Mouse (Mus musculus) left cerebral cortex, postnatal 25 days (tissue): ENCODE measurements around the gene Shisa5. TPM values are rescaled to one million over a fixed set of nuclear protein-coding genes. Genes with fewer than 3 reads are reported as not detected.

ENCODE experiments used
- DNase-seq, 2 experiments: peaks; one replicate each; pipeline ENCODE4 v3.0.0; 2022; ENCODE audit warnings: low spot score in 2 of 2, mixed read lengths in 1 of 2
- intact Hi-C: fragments of 180-260 bp; cut with DNase I; formaldehyde crosslinking; loops from one replicate; pipeline ENCODE4 v1.15.1; 2025
- total RNA-seq, 2 experiments: library from RNA; stranded (reverse); gene quantifications; 2 replicates each; pipeline ENCODE4 v1.2.3; 2021

Shisa5 gene
- total RNA-seq, 2 experiments from 2014 or later = 66.3 to 77.4 TPM

DNA sequence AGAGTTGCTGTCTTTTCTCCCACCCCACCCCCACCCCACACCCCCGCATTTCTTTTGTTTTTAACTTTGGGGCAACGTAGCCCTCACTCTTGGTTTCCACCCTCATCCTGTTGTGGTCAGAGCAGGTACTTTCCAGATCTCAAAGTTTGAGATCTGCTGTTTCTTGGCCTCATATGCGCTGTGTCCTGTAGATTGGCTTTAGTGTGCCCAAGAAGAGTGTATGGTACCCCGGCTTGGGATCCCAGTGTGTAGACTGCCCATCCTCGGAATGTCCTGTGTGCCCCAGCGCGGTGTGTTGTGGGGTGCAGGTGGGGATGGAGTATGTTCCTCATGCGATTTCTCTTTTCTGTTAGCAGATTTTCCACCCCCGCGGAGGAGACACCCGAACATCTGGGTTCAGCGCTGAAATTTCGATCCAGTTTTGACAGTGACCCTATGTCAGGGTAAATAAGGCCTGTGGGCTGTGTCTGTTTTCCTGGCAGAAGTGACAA, 12.7 kb downstream of the Shisa5 start:
- DNase-seq = no peak
- intact Hi-C loops = no loop called here

DNA sequence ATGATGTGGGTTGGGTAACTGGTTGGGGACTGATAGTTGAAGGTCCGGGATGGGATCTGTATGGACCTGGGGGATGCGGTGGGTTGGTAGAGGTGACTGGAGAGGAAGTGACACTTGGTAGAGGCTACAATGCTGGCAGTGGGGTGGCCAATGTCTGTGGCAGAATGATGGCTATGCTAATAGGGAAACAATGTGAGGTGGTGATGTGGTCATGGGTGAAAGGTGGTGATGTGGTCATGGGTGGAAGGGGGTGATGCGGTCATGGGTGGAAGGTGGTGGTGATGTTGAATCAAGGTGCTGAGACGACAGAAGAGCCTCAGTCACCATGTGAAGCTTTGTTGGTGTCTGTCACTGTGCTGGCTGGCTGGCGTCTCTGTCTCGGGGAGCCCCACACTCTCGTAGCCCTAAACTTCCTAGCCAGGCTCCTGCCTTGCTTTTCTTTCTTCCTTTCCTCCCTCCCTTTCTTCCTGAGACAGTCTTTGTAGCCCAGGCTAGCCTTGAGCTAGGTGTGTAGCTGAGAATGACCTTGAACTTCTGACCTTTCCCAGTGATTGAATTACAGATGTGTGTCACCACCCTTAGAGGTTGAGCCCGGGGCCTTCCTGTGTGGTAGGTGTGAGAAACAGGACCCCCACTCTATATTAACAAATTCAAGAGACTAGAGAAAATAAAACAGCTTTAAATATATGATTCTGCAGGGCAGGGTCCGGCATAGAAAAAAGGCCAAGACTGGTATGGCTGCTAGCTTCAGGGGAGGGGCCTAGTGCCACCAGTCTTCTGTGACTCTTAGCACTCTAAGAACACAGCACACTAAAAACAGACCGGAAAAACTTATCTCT, 13.5 kb downstream of the Shisa5 start:
- no peak for DNase-seq
- intact Hi-C loops = no loop called here

DNA sequence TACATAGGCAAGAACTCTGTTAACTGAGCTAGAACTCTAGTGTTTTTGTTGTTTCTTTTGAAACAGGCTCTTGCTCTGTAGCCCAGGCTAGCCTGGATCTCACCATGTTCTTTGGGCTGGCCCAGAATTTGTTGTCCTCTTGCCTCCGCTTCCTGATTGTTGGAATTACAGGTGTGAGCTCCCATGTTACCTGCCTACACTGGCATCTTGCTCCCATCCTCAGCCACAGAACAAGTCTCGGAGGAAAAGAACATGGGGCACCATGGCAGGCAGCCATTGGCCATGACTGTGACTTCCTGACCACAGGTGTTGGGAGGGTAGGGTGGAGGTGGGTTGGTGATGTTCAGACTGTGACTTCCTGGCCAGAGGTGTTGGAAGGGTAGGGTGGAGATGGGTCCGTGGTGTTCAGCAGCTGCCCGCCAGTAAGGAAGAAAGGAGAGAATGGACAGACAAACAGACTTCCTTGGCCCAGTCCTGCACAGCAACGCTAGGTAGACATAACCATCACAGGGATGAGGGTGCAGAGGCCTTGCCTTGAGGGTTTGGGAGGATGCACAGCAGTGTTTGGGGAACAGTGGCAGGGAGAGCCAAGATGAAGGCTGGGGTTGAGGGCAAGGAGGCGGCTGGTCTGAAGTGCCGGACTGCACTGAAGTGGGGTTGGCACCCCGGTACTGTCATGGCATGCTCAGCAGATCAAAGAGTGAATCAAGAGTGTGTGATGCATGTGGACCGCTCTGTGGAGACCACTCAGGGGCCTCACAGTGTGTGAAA, 14.3 kb downstream of the Shisa5 start:
- intact Hi-C loops = no loop called here
- no peak for DNase-seq

DNA sequence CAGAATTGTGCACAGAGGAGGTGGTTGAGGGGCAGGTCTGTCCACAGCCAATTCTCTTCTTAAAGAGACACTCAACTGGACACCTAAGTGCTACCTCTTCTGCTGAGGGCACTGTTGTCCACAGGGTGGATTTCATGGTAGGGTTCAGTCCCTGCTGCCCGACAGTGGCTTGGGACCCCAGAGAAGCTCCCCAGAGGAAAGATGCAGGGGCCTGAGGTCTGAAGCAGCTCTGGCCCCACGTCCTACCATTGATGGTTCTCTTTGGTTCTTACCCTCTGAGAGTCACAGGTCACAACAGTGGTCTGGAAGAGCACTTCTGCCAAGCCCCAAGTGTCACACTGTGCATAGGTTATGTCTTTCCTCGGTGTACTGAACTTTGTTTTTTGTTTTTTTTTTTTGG, 15.0 kb downstream of the Shisa5 start:
- no peak for DNase-seq
- intact Hi-C loops = no loop called here

DNA sequence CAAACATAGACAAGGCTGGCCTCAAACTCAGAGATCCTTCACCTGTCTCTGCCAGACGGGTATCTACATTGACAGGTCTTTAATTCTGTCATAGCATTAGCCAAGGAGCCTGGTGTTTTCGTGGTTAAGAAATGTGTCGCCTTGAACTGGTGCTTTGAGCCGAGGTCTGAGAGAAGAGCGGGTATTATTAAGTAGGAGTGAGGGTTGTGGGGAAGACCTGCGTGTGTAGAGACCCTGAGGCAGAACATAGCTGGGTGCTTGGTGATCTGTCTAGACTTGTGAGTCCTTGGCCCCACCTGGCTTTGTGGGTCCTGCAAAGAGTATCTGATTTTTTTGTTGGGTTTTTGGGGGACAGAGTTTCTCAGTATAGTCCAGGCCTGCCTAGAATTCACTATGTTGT, 15.5 kb downstream of the Shisa5 start:
- intact Hi-C loops = no loop called here
- DNase-seq = no peak

DNA sequence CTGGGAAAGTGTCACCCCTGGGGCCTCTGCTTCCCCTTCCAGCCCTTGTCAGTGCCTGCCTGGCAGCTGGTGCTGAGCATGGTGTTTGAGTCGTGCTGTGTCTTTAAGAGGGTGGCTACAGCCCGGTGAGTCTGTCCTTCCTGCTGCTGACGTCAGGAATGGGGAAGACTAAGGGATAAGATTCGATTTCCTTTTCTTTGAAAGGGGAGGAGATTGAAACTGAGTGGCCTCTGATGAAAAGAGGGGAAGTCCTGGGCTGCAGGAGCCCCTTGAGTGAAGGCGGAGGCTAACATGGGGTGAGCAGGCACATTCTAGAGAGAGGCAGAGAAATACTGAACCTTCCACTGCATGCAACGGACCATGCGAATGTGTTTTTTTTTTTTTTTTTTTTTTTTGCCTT, 16.3 kb downstream of the Shisa5 start:
- intact Hi-C loops = no loop called here

DNA sequence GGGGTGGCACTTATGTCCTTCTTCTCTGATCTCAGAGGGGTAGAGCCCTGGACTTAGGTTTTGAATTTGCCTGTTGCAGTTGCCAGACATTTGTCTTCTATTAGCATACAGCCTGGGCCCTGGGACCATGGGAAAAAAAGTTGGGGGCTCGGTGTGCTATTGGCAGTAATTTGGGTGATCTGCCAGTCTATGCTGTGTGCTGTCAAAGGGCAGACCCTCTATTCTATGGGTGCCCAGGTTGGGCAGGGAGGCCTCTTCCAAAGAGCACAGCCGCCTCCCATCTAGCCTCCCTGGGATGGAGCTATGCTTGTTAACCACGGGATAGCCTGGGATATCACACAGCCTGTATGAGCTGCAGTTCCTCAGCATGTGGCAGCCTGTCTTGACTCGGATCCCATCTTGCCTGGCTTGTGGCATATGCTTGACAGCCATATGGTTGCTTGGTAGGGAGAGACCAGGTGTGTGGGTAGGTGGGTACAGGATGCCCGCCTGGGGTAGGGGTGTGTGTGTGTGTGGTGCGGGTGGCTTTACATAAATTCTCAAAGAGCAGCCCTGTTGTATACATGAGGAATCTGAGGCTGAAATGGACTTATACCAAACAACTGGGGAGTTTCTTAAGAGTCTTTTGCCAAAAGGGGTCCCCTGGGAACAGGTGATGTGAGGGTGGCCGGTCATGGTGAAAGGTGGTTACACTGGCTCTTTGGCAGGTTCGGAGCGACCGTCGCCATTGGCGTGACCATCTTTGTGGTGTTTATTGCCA, 17.1 kb downstream of the Shisa5 start:
- DNase-seq = peak in 1 of 2 experiments; percentile 43
- intact Hi-C loops = no loop called here

More for the DNA sequence above, 16.3 kb downstream of the Shisa5 start:
- peak; percentile 79 to 93 for DNase-seq

DNA sequence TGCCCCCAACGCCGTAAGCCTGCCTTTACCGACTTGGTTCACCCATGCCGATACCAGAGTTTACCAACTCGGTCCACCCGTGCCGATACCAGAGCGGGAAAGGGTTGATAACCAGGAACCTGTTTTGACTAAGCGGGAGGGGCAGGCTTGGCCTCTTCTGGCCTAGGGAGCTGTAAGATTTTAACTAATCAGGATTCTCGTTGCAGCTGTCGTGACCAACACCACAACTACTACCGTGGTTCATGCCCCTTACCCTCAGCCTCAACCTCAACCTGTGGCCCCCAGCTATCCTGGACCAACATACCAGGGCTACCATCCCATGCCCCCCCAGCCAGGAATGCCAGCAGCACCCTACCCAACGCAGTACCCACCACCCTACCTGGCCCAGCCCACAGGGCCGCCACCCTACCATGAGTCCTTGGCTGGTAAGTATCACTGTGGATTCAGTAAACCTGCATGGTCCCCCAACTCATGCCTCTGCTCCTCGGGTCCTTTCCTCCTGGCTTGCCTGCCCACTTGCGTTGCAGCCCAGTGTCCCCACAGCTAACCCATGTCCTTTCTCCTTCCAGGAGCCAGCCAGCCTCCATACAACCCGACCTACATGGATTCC, 17.8 kb downstream of the Shisa5 start:
- intact Hi-C loops = no loop called here
- no peak for DNase-seq

DNA sequence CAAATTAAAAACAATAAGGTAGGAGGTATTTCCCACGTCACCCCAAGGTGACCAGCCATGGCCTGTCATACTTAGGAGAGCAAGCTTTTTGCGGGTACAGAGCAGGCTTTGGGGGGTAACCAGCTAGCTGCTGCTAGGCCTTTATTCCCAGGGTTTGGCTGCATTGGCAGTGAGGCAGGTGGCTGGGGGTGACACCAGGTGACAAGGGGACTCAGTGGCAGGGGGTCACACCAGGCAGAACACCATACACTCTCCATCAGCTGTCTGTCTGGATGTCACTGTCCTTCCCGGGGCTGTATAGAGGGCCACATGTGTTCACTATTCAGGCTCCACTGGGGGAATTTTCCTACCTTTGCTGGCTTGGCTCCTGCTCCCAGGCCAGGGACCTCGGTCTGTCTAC, 18.6 kb downstream of the Shisa5 start:
- intact Hi-C loops = no loop called here
- no peak for DNase-seq

DNA sequence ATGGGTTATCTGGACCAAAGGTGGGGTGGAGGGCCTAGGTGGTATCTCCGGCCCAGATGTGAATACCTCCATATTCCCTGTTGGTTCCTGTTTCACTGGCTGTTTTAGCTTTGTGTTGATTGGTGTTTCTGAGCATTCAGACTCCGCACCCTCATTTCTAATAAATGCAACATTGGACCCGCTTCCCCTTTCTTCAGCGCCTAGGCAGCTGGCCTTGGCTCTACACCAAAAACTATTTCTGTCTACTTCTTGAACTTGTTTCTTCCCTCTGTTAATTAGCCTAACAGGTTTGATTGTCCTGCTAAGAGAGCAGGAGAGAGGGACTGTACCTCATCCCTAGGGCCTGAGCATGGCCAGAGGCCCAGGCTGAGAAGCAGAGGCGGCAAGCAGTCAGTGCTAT, 19.2 kb downstream of the Shisa5 start:
- intact Hi-C loops = no loop called here
- no peak for DNase-seq

DNA sequence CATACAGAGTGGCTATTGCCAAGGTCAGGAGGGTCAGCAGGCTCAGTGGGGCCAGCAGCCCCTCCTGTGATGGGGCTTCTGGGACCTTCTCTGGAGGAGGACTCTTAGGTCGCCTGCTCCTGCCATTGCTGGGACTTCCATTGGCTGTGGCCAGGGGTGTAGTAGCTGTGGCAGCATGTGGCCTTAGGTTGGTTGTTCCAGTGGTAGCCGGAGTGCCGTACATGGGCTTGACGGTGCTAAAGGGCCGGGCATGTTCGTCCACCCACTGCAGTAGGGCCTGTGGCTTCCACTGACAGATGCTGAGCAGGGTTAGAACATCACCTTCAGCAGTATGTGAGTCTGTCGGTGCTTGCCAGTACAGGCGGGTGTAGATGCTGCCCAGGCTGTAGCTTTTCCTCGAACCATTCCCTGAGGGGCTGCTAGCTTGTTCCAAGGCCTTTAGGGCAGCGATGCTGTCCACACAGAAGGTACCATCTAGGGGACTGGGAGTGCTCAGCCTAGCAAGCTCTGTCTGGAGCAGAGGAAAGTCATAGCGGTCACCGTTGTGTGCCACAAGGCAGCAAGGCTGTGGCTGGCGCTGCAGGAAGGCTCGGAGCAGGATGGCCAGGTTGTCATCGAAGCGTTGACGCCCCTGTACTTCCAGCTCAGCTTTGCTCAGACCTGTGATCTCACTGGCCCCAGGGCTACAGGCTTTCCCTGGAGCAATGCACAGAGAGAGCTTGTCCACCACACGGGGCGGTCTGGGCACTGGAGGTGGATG, 19.8 kb downstream of the Shisa5 start:
- no peak for DNase-seq
- intact Hi-C loops = no loop called here

DNA sequence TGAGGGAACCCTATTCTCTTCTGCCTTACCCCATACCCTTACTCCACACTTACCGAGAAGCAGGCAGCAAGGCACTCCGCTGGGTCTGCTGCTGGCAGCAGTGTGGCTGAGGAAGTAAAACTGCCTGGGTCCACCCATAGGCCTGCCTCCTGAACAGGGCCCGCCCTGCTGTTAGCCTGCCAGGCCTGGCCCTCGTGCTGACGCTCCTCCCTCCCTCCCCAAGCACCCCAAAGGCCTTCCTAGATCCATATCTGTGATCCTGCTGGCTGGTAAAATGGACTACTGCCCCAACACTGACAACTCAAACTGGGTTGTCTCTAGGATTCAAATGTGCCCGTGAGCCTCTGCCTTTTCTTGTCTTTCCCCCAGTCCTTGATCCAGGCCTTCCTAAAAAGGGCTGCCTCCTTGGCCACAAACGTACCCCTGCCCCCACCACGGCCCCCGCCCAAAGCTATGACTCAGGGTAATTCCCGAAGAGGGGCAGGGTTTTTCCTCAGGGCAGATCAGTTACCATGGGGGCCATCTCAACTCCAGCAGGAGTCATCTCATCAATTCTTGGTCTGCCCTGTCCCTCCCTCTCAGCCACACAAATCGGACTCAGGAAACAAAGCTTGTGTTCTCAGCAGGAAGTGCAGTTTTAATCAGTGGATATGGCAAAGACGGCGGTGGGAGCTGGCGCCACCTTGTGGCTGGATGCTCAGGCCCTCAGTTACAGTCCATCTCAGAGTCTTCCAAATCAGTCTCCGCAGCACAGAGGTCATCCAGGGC, 21.0 kb downstream of the Shisa5 start, which contains the start of gene Trex1:
Gene Trex1, minus strand, starts transcription at position 599 of the 768 bp plus-strand sequence.
- intact Hi-C loops = loop anchor here (1.0 kb wide), 1 partner anchor 59 kb away; no protein-coding TSS in a partner anchor
- peak; percentile 91 to 93 for DNase-seq

DNA sequence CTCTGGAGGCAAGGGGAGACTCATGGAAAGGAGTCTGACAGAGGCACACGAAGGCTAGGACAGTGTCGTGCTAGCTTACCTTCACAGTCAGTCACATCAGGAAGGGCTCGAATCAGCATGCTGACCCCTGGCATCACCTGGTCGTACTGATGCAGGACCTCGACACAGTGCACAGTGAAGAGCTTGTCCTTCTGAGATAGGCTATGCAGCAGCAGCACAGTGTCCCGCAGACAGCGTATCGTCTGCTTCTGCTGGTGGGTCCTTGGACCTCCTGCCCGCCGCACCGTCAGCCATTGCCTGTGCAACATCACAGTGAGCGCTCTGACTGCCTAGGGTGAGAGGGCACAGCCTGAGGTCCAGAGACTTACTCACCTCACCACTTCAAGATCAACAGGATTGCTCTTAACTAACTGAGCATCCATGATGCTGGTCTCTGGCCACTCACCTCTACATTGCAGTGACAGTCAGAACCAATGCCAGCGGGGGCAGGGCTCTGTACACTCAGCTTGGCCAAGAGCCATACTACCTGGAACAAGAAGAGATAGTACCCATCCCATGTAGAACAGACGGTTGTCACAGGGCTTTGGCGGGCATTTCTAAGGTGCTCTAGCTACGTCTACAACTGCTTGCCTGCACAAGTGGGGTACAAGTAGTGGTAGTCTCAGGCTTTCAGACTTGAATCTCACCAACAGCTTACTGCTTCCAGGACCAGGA, 22.0 kb downstream of the Shisa5 start:
- intact Hi-C loops = no loop called here

DNA sequence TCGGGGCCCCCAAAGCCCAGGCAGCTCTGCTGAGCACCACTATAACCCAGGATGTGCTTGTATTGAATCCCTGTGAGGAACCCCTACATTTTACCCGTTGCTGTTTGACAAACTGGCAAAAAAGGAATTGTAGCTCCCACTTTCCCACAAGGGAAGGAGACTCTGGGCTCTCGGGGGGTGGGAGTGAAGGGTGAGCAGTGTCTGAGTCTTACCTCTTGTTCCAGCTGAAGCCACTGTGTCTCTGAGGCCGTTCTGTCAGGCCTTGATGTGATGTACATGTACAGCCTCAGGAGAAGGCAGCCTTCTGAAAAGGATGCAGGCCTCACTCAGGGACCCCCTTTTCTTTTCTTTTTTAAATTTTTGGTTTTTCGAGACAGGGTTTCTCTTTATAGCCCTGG, 22.5 kb downstream of the Shisa5 start:
- DNase-seq = no peak
- intact Hi-C loops = no loop called here

More for the DNA sequence above, 22.0 kb downstream of the Shisa5 start:
- no peak for DNase-seq

DNA sequence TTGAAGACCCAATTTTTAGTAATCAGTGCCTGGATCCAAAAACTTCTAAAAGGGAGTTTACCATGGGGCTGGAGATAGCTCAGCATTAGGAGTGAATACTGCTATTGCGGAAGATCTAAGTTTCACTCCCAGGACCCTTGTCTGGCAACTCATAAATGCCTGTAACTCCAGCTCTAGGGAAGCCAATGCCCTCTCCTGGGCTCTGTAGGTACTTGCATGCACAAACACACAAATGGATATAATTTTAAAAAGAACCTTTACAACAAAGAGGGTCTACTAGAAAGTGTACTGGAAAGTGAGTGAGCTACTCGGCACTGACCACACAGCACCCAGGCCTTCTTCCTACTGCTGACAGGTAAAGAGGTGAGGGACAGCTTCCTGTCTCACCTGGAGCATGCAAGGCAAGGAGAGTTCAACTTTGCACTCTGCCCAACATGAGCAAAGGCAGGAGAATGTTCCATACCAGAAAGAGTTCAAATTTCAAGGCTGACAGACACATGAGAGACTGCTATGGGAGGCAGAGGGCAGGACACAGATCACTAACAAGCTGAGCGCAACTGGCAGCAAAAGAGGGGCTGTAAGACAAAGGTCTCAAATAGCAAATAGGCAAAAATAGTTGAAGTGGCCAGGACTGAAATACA, 29.9 kb downstream of the Shisa5 start:
- DNase-seq = no peak
- intact Hi-C loops = no loop called here

DNA sequence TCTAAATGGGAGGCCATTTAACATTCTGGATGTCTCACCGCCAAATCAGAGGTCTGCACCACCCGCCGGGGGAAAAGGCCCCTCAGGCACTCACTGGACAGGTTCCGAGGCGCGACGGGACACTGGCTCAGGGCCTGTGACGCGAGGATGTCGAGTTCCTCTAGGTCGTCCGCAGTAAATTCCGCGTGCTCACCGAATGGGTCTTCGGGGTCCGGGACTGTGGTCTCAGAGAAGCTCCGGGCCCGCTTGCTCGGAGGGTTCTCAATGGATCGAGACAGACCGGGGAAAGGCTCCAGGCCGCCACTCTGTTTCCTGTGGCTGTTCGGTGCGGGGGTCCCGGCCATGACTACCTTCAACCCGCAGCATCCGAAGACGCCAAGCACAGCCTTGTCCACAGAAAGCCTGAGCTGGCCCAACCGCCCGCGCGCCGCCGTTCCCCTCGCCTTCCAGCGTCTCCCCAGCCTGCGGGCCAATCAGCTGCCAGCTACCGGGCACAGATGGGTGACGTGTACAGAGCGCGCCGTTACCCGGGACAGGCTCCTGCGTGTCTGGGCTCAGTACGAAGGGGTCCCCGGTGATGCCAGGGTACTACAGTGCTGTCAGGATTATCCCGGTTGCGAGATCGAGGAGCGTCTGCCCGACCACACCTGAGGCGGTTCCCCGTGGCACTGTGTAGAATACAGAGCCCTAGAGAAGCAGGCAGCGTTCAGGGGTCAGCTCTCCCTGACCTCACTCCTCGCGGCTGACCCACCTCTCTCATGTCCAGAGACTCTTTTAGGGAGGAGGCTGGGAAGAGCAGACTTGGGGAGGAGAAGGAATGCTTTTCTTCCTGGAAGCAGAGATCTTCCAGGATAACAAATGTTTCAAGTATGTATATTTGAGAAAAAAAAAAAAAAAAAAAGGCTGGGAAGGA, 35.6 kb downstream of the Shisa5 start, which contains the start of gene Atrip:
Gene Atrip, minus strand, starts transcription at position 464 of the 913 bp plus-strand sequence.
- DNase-seq = peak; percentile 95 to 98
- intact Hi-C loops = no loop called here
